Mouse (Mus musculus): Measurements from ENCODE around the gene Dio3. TPM values are rescaled to one million over a fixed set of nuclear protein-coding genes. Genes with fewer than 3 reads are reported as not detected.

The Dio3 gene
- polyA plus RNA-seq, 1 experiment from 2014 or later: 2.4 TPM

Small RNAs within 50 kb of the gene (microRNA-seq; reads per million reads assigned to microRNA genes)
- 125 reads per million, percentile 51 among the genes with 10 or more reads in this experiment for gene Mir1247

Other genes starting within 250 kb of the Dio3 start
- gene Ppp2r5c, start 168.1 kb downstream of the Dio3 start, polyA plus RNA-seq (2016; fragmentation: Nextera tagmentation; extraction: Ambion mirVana): 152 and 157 TPM in 2 replicates